Mouse (Mus musculus) fat pad, adult 2 months (tissue): ENCODE measurements at regions not wholly inside any gene's neighbourhood (a gene's known extent, or its start where the extent isn't known, plus 50 kb on each side); places are given as distances from the start of the nearest gene placed in this dataset.
A peak's percentile ranks its signal among the peaks of the same experiment; 100 is the strongest.

Source experiments
- DNase-seq: peaks from one replicate; pipeline ENCODE4 v3.0.0-alpha.2; 2011; ENCODE audit warnings: low read depth, low spot score; ENCODE audit errors: extremely low read depth

DNA sequence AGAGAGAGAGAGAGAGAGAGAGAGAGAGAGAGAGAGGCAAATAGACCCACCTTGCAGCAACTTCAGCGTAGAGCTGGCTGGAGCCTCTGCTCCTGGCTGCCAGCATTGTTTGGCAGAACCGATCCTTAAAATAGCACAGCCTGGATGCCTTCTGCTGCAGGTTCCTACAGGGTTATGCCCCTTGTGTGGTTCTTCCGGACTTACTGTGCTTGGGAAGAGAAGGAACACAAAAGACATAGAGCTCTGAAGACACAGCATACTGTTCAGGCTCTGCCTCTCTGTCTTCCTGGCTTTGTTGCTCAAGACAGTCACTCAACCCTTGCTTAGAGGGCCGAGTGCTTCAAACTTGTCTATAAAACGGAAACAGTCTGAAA is 86.2 kb upstream of the Slc25a26 start:
- DNase-seq = no peak

GRCm38 (mm10) chr6:94413297-94413986 is 86.7 kb upstream of the Slc25a26 start:
- DNase-seq = no peak

DNA sequence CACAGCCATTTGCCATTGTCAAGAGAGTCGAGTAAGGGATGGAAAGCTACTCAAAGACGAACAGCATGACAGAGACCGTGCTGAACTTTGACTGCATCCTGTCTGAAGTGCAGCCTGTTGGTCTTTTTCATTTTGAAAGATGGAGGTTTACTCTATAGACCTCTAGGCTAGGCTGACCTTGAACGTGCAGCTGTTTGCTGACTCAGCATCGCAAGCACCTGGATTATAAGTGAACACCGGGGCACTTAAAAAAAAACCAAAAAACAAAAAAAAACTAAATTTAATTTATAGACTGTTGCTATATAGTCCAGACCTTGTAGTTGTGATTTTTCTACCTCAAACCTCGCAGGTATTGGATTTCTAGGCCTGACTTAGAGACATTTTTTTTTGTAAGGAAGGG is 87.8 kb upstream of the Slc25a26 start:
- no peak for DNase-seq

GRCm38 (mm10) chr6:94410480-94410879 is 89.7 kb upstream of the Slc25a26 start:
- DNase-seq = no peak

GRCm38 (mm10) chr6:94408996-94409395 is 91.1 kb upstream of the Slc25a26 start:
- no peak for DNase-seq

- no peak for DNase-seq
Observed at GRCm38 (mm10) chr6:94407751-94408150, 92.4 kb upstream of the Slc25a26 start.

- no peak for DNase-seq
Observed at GRCm38 (mm10) chr6:94405371-94406076, 94.6 kb upstream of the Slc25a26 start.

- no peak for DNase-seq
Observed at GRCm38 (mm10) chr6:94401617-94402481, 98.3 kb upstream of the Slc25a26 start.

- DNase-seq = no peak
Observed at GRCm38 (mm10) chr6:94401061-94401591, 99.0 kb upstream of the Slc25a26 start.

GRCm38 (mm10) chr6:94400471-94401051 is 99.6 kb upstream of the Slc25a26 start:
- DNase-seq = no peak

GRCm38 (mm10) chr6:94391134-94391533 is 107.4 kb upstream of the Magi1 start:
- DNase-seq = no peak

GRCm38 (mm10) chr6:94390403-94390802 is 106.7 kb upstream of the Magi1 start:
- no peak for DNase-seq

GRCm38 (mm10) chr6:94389716-94390115 is 106.0 kb upstream of the Magi1 start:
- no peak for DNase-seq

- DNase-seq = no peak
Observed at GRCm38 (mm10) chr6:94387648-94388047, 103.9 kb upstream of the Magi1 start.

DNA sequence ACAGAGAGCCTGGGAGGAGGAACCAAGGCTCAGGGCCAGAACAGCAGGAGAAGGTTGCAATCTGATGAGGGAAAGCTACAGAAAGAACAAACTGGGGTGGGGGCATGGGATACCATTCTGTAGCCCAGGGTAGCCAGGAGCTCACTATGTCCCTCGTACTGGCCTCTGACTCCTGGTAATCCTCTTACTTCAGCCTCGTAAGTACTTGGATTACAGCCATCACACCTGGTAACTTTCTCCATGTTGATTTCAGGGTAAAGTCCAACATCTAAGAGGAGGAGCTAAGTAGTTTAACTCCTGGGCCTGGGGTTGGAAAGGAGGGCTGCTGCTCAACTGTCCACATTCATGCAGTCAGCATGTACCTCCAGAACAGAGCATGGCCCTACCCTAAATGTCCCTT is 101.8 kb upstream of the Magi1 start:
- DNase-seq = no peak

- DNase-seq = no peak
Observed at GRCm38 (mm10) chr6:94369991-94370390, 86.3 kb upstream of the Magi1 start.

GRCm38 (mm10) chr6:94363951-94364350 is 80.2 kb upstream of the Magi1 start:
- peak; percentile 7 for DNase-seq

GRCm38 (mm10) chr6:94362626-94363025 is 78.9 kb upstream of the Magi1 start:
- no peak for DNase-seq

DNA sequence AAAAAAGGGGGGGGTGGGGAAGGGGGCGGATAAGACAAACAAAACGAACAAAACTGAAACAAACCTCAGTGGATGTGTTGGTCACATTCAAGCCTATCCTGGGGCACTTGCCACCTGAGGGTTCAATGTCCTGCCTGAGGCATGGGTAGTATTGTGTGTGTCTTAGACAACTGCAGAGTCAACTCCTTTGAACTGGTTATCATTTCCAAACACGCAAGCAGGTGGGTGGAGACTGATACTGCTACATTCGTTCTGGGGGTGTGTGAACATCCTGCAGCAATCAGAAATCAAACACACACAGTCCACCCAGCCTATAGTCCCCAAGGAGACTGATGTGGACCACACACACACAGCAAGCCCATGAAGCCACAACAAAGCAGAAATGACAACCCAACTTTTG is 73.9 kb upstream of the Magi1 start:
- no peak for DNase-seq

GRCm38 (mm10) chr6:94354451-94355095 is 70.9 kb upstream of the Magi1 start:
- DNase-seq = no peak

- DNase-seq = no peak
Observed at GRCm38 (mm10) chr6:94344296-94344695, 60.6 kb upstream of the Magi1 start.
